In genomic region chr12:103710405-103710804, GRCm38 (mm10) we compare ENCODE assay signal across 1 mouse cellular context.
TF ChIP-seq lines count a peak whose summit lies in the region.

No protein-coding gene starts in this region.

TF ChIP-seq in MEL, 35 proteins besides CTCF, POLR2A, EP300 and RAD21 (continued from another document):
- no peak for TF ChIP-seq ZMIZ1 (IDR thresholded peaks at IDR 0.05; ENCODE audit: low read depth, low read length)
- no peak for TF ChIP-seq ZKSCAN1 (IDR thresholded peaks at IDR 0.05; ENCODE audit: low read depth, low read length)
